Comparison of ENCODE assay signal across 10 mouse cellular contexts in genomic region chr3:98016901-98017591, GRCm38 (mm10). TPM values are rescaled to one million over a fixed set of nuclear protein-coding genes. Genes with fewer than 3 reads are reported as not detected.
DNase-seq lines count a peak whose midpoint lies in the region; ATAC-seq lines count a peak whose summit lies in the region.
"Had no signal": no experiment of that assay in that cellular context is flagged by ENCODE, and none has a peak within 500 bp of the region (broad histone marks: within the 10 kb centered on the region; RNA-seq: fewer than 3 reads in every experiment).

No protein-coding gene starts in this region.

- H3K4me2 ChIP-seq in hindbrain, embryonic 13.5 days: peak overlapping the region; percentile 9; the same call in 1 of the 2 replicates
- no peak overlapping the region for H3K4me2 ChIP-seq in hindbrain, embryonic 12.5 days (replicated peaks)
- H3K4me2 ChIP-seq in embryonic facial prominence, embryonic 11.5 days (ENCODE audit: low read depth, low read length): 0 out of 2 replicates have a peak overlapping the region, but pooled peaks have one; percentile 5
- peak overlapping the region; percentile 34 for H3K4me2 ChIP-seq in liver, embryonic 15.5 days
- H3K4me2 ChIP-seq: midbrain, embryonic 11.5 days had no signal

- no peaks in the 10 kb centered on the region for H3K9me3 ChIP-seq in hindbrain, embryonic 13.5 days
- no peaks in the 10 kb centered on the region for H3K9me3 ChIP-seq in hindbrain, embryonic 12.5 days (replicated peaks)
- no peaks in the 10 kb centered on the region for H3K9me3 ChIP-seq in embryonic facial prominence, embryonic 11.5 days (replicated peaks; ENCODE audit: control insufficient read depth, low read length)
- H3K9me3 ChIP-seq in liver, embryonic 15.5 days (replicated peaks): no peaks in the 10 kb centered on the region

- peaks cover 14% of the 10 kb centered on the region for H3K27me3 ChIP-seq in hindbrain, embryonic 13.5 days
- no peaks in the 10 kb centered on the region; the same call in 1 of the 2 replicates for H3K27me3 ChIP-seq in hindbrain, embryonic 12.5 days
- no peaks in the 10 kb centered on the region for H3K27me3 ChIP-seq in embryonic facial prominence, embryonic 11.5 days (ENCODE audit: control insufficient read depth, insufficient read depth, low read length)
- no peaks in the 10 kb centered on the region for H3K27me3 ChIP-seq in liver, embryonic 15.5 days

- no peak for ATAC-seq in hindbrain, embryonic 13.5 days (ENCODE audit: low FRiP score)
- no peak for ATAC-seq in hindbrain, embryonic 12.5 days (ENCODE audit: low FRiP score)
- no peak for ATAC-seq in embryonic facial prominence, embryonic 11.5 days (replicated peaks; ENCODE audit: insufficient number of reproducible peaks, low FRiP score, low TSS enrichment, low read depth)
- ATAC-seq in liver, embryonic 15.5 days (ENCODE audit: insufficient read depth): no peak
- no peak for ATAC-seq in activated CD4-positive, CD25-positive, alpha-beta regulatory T cell, adult 4 months

- intact Hi-C loops in left cerebral cortex, postnatal 4 days (cut with DNase I): loop anchor here (5.0 kb wide), 1 partner anchor 75 kb away; no protein-coding TSS in a partner anchor

- no peaks in the 10 kb centered on the region for H3K36me3 ChIP-seq in hindbrain, embryonic 13.5 days
- no peaks in the 10 kb centered on the region for H3K36me3 ChIP-seq in hindbrain, embryonic 12.5 days
- H3K36me3 ChIP-seq in embryonic facial prominence, embryonic 11.5 days (replicated peaks; ENCODE audit: control insufficient read depth, insufficient read depth, low read depth, low read length): no peaks in the 10 kb centered on the region
- no peaks in the 10 kb centered on the region for H3K36me3 ChIP-seq in liver, embryonic 15.5 days (replicated peaks)

- peaks cover 39% of the 10 kb centered on the region for H3K4me1 ChIP-seq in hindbrain, embryonic 13.5 days (replicated peaks)
- H3K4me1 ChIP-seq in hindbrain, embryonic 12.5 days: peaks cover 31% of the 10 kb centered on the region
- no peaks in the 10 kb centered on the region; the same call in none of the 2 replicates for H3K4me1 ChIP-seq in embryonic facial prominence, embryonic 11.5 days (ENCODE audit: control insufficient read depth, insufficient read depth, low read length)
- peaks cover 87% of the 10 kb centered on the region for H3K4me1 ChIP-seq in liver, embryonic 15.5 days (replicated peaks)

- no peak overlapping the region for H3K27ac ChIP-seq in hindbrain, embryonic 13.5 days
- H3K27ac ChIP-seq in hindbrain, embryonic 12.5 days: no peak overlapping the region
- H3K27ac ChIP-seq in embryonic facial prominence, embryonic 11.5 days (replicated peaks; ENCODE audit: low read depth, low read length): no peak overlapping the region
- peak overlapping the region; percentile 35 for H3K27ac ChIP-seq in liver, embryonic 15.5 days (replicated peaks)
- H3K27ac ChIP-seq: layer of hippocampus, adult 2 months had no signal

- no peak overlapping the region for H3K4me3 ChIP-seq in hindbrain, embryonic 13.5 days
- no peak overlapping the region for H3K4me3 ChIP-seq in hindbrain, embryonic 12.5 days
- no peak overlapping the region for H3K4me3 ChIP-seq in embryonic facial prominence, embryonic 11.5 days (ENCODE audit: low read depth, low read length)
- no peak overlapping the region for H3K4me3 ChIP-seq in liver, embryonic 15.5 days (replicated peaks)
- H3K4me3 ChIP-seq: layer of hippocampus, adult 2 months had no signal

- no peak overlapping the region for H3K9ac ChIP-seq in hindbrain, embryonic 13.5 days
- no peak overlapping the region for H3K9ac ChIP-seq in hindbrain, embryonic 12.5 days
- H3K9ac ChIP-seq in embryonic facial prominence, embryonic 11.5 days (replicated peaks; ENCODE audit: low read length): no peak overlapping the region
- no peak overlapping the region for H3K9ac ChIP-seq in liver, embryonic 15.5 days

- WGBS in hindbrain, embryonic 13.5 days: 77% methylated on average over 5 of the region's 5 CpGs
- WGBS in hindbrain, embryonic 12.5 days: 84% methylated on average over 5 of the region's 5 CpGs
- 47% methylated on average over 5 of the region's 5 CpGs for WGBS in embryonic facial prominence, embryonic 11.5 days
- WGBS in liver, embryonic 15.5 days (ENCODE audit: insufficient replicate concordance): 70% methylated on average over 5 of the region's 5 CpGs

- no peak for DNase-seq in embryonic facial prominence, embryonic 11.5 days (ENCODE audit: low spot score)
- DNase-seq in kidney, adult 8-10 months: peak; percentile 65 to 79
- DNase-seq in left cerebral cortex, postnatal 4 days: no peak
- no peak for DNase-seq in urinary bladder, postnatal 36 days (ENCODE audit: low spot score in 2 of 2)

RNA-seq across cellular contexts. Expression of gene Notch2, which starts 3.7 kb away (rescaled TPM):
- 11.1 and 12.0 TPM in 2 replicates for polyA plus RNA-seq in hindbrain, embryonic 13.5 days (2015; fragmentation: Nextera tagmentation; extraction: Ambion mirVana)
- polyA plus RNA-seq in hindbrain, embryonic 12.5 days (2016; fragmentation: Nextera tagmentation; extraction: Ambion mirVana): 26.5 and 30.1 TPM in 2 replicates
- 27.8 and 28.8 TPM in 2 replicates for polyA plus RNA-seq in embryonic facial prominence, embryonic 11.5 days (2014; fragmentation: Nextera tagmentation; extraction: Ambion mirVana)
- polyA plus RNA-seq in liver, embryonic 15.5 days (2015; fragmentation: Nextera tagmentation; extraction: Ambion mirVana): 6.4 and 7.0 TPM in 2 replicates
- 10 to 100 TPM; 22.4 to 24.4 TPM for total RNA-seq in left cerebral cortex, postnatal 4 days (2021)
- 10 to 100 TPM; 14.1 to 17.5 TPM for polyA plus RNA-seq in activated CD4-positive, CD25-positive, alpha-beta regulatory T cell, adult 4 months (2017; shearing (Covaris generic))

Comparison
In these comparisons a context has a peak if more than half of its experiments do, and no peak if none do; other contexts are left out.
1. DNase-seq: peak in kidney, adult 8-10 months (2 of 2); none in embryonic facial prominence, embryonic 11.5 days (single experiment), left cerebral cortex, postnatal 4 days (single experiment) and urinary bladder, postnatal 36 days (0 of 2).